Mouse (Mus musculus): Measurements from ENCODE around the gene Dysf. TPM values are rescaled to one million over a fixed set of nuclear protein-coding genes. Genes with fewer than 3 reads are reported as not detected.

Gene Dysf
- polyA plus RNA-seq, 1 experiment from 2014 or later: 15.3 TPM

DNA sequence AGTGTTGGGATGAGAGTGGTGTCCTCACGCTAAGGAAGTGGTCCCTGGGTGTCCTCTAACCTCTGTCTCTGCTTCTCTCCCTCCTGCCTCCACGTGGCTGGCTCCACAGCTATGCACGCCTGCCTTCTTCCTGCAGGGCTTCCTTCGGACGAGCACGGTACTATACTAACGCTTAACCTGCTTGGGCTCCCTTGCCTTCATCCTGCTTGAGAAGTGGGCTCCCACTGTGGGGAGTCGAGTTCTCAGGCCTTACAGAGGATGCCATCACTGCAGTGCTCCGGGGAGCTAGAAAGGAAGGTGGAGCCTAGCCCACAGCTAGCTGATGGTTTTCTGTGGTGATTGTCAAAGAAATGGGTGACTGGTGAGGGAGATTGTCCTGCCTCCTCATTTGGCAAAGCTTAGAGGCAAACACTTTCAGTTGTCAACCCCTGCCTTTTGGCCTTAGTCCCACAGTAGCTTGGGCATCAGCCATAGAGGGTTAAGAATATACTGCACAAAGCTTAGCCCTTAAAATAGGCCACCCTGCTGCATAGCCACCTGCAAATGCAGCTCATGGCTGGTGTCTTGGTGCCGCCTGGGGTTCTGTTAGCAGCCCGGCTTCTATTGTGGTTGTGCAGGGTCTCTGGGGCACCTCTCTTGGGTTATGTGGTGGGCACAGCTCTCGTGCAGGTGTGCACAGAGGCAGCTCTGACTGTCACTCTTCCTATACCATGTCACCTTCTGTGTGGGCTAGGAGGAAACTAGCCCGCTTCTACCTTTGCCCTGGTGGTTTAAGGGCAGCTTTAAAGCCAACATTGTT is 139.0 kb downstream of the Dysf start:
- no peaks in the 10 kb centered on the region for H3K9me3 ChIP-seq (replicated peaks)
- no peak overlapping the region for H3K9ac ChIP-seq
- H3K36me3 ChIP-seq: no peaks in the 10 kb centered on the region
- ATAC-seq (replicated peaks; ENCODE audit: low FRiP score): no peak
- H3K4me1 ChIP-seq: 0 out of 2 replicates have a peak, but pooled peaks cover 11% of the 10 kb centered on the region
- H3K27me3 ChIP-seq: 0 out of 2 replicates have a peak, but pooled peaks cover 13% of the 10 kb centered on the region
- no peak overlapping the region for H3K4me2 ChIP-seq
- no peak overlapping the region for H3K27ac ChIP-seq
- 83% methylated on average over 13 of the region's 13 CpGs for WGBS
- H3K4me3 ChIP-seq (replicated peaks): no peak overlapping the region

DNA sequence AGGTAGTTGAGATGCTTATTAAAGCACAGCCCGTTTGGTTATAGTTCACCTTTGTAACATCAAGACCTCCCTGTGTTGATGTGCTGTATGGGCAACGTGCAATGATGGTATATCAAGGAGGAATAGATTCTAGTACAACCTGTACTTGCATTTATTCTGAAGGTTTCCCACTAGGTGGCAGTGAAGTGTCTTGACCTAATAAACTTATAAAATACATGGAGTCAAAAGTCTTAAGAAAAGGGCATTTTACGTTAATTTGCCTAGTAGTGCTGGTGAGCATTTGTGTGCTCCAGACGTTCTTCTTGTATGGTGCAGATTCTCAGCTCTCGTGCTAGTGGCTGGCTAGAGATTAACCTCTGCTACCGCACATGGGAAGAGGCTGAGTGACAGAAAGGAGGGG is 140.1 kb downstream of the Dysf start:
- Histone ChIP-seq H3K9me3 (replicated peaks) (no peaks in the 10 kb centered on the region), H3K36me3 (no peaks in the 10 kb centered on the region), H3K27me3 (0 out of 2 replicates have a peak, but pooled peaks cover 13% of the 10 kb centered on the region), H3K27ac (no peak overlapping the region), H3K9ac (no peak overlapping the region), H3K4me1 (0 out of 2 replicates have a peak, but pooled peaks cover 7% of the 10 kb centered on the region), H3K4me2 (no peak overlapping the region), H3K4me3 (replicated peaks) (no peak overlapping the region)
- ATAC-seq (replicated peaks; ENCODE audit: low FRiP score): no peak
- 69% methylated on average over 6 of the region's 6 CpGs for WGBS

DNA sequence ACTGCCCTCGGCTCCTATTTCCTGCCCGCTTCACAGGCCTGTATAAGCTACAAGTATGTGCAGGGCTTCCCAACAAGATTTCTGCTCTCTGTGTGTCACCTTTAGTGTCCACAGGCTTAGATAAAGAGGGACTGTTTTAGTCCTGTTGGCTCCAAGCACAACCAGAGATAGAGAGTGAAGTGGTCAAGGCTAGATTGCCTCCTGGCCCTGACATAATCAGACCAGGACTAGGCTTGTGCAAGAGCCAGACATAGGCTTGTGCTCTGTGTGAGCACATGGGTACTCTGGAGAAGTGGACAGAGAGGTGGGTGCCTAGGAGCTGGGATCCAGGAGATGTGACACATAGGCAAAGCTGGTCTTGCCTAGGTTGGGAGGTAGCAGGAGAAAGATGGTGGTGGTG is 146.1 kb downstream of the Dysf start:
- Histone ChIP-seq H3K36me3 (no peaks in the 10 kb centered on the region), H3K27ac (no peak overlapping the region), H3K4me3 (replicated peaks) (no peak overlapping the region), H3K4me1 (0 out of 2 replicates have a peak, but pooled peaks cover 7% of the 10 kb centered on the region), H3K27me3 (no peaks in the 10 kb centered on the region), H3K9me3 (replicated peaks) (no peaks in the 10 kb centered on the region), H3K9ac (no peak overlapping the region), H3K4me2 (no peak overlapping the region)
- 84% methylated on average over 2 of the region's 2 CpGs for WGBS
- no peak for ATAC-seq (replicated peaks; ENCODE audit: low FRiP score)

DNA sequence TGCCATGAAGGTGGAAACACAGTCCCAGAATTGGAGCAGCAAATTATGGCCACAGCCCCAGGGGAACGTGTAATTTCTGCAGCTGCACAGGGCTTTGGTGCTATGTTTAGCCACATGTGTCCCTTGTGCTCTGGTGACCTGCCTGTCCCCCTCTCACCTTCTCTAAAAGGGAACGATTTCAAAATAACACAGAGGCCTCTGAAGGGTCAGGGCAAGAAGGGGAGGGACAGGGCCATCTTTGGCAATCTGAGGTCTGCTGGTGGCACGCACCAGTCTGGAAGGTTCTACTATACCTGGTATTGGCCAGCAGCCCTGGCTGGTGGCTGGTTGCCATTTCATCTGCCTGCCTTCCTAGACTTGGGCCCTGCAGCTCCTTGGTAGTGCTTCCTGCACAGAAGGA is 147.4 kb downstream of the Dysf start:
- 65% methylated on average over 3 of the region's 3 CpGs for WGBS
- H3K4me1 ChIP-seq: 0 out of 2 replicates have a peak, but pooled peaks cover 7% of the 10 kb centered on the region
- H3K4me2 ChIP-seq: no peak overlapping the region
- H3K36me3 ChIP-seq: no peaks in the 10 kb centered on the region
- no peaks in the 10 kb centered on the region for H3K27me3 ChIP-seq
- no peak overlapping the region for H3K4me3 ChIP-seq (replicated peaks)
- H3K9me3 ChIP-seq (replicated peaks): no peaks in the 10 kb centered on the region
- no peak for ATAC-seq (replicated peaks; ENCODE audit: low FRiP score)
- H3K9ac ChIP-seq: no peak overlapping the region
- no peak overlapping the region for H3K27ac ChIP-seq

DNA sequence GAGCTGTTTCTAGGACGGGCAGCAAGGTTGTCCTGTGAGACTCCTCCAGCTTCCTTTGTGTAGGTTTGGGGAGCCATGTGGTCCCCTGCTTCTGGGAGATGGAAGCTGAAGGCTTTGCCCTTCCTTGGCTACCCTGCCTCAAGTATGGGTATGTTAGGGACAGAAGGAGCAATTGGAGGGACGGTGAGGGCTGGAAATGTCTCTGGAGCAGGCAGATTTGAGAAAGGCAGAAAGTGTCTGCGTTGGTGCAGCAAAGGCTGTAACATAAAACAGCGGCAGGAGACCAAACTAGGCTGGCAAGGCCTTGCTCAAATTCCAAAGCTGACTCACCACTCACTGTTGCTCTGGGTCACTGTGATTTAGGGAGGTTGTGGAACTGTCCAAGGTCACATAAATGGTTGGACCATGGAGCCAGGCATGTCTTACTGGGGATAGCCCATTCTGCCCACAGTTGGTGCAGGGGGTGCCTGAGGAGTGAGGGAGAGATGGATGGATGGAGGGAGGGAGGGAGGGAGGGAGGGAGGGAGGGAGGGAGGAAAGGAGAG is 148.2 kb downstream of the Dysf start:
- H3K27me3 ChIP-seq: no peaks in the 10 kb centered on the region
- no peak overlapping the region for H3K27ac ChIP-seq
- WGBS: 72% methylated on average over 4 of the region's 4 CpGs
- no peak for ATAC-seq (replicated peaks; ENCODE audit: low FRiP score)
- H3K4me1 ChIP-seq: 0 out of 2 replicates have a peak, but pooled peaks cover 3% of the 10 kb centered on the region
- H3K36me3 ChIP-seq: no peaks in the 10 kb centered on the region
- no peaks in the 10 kb centered on the region for H3K9me3 ChIP-seq (replicated peaks)
- no peak overlapping the region for H3K9ac ChIP-seq
- no peak overlapping the region for H3K4me2 ChIP-seq
- no peak overlapping the region for H3K4me3 ChIP-seq (replicated peaks)

DNA sequence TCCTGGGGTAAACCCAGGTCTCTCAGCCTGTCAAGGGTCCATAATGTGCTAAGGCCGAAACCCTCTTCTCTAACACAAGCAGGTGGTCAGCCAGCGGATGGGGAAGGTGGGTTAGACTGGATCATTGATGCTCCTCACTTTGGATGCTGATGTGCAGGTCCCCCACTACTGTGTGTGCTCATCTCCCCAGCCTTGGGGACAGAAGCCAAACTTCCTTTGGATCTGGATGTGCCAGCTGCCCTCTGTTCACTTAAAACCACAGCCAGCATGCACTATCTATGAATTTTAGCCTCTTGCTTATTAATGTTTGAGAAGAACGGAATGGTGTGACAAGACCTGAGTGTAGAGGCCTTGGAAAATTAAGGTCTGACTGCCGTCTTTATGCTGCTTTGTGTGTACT is 150.7 kb downstream of the Dysf start:
- Histone ChIP-seq H3K4me2 (no peak overlapping the region), H3K27ac (no peak overlapping the region), H3K27me3 (no peaks in the 10 kb centered on the region), H3K9me3 (replicated peaks) (no peaks in the 10 kb centered on the region), H3K9ac (no peak overlapping the region), H3K4me1 (no peaks in the 10 kb centered on the region), H3K36me3 (no peaks in the 10 kb centered on the region), H3K4me3 (replicated peaks) (no peak overlapping the region)
- 92% methylated on average over 4 of the region's 4 CpGs for WGBS
- no peak for ATAC-seq (replicated peaks; ENCODE audit: low FRiP score)

DNA sequence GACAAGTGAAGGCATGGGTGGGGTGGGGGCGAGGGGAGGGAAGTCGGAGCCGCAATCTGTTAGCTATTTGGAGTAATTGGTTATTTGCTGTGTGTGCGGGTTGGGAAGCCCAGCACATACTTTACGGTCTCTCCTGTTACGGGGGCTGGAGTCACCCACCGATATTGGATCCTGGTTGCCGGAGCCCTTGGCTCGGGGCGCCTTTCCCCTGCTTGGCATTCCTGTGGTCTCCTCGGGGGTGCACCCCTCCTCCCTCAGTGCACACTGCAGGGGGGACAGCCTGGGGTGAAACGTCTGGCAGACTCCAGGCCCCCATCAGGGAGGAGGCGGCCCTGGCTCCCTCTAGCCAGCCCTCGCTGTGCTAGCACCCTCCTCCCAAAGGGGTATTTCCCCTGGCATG is 159.2 kb downstream of the Dysf start:
- no peak for ATAC-seq (replicated peaks; ENCODE audit: low FRiP score)
- H3K4me2 ChIP-seq: no peak overlapping the region
- H3K4me1 ChIP-seq: no peaks in the 10 kb centered on the region
- no peaks in the 10 kb centered on the region for H3K36me3 ChIP-seq
- H3K4me3 ChIP-seq (replicated peaks): no peak overlapping the region
- no peak overlapping the region for H3K27ac ChIP-seq
- 70% methylated on average over 14 of the region's 14 CpGs for WGBS
- no peak overlapping the region for H3K9ac ChIP-seq
- no peaks in the 10 kb centered on the region for H3K9me3 ChIP-seq (replicated peaks)
- H3K27me3 ChIP-seq: no peaks in the 10 kb centered on the region

DNA sequence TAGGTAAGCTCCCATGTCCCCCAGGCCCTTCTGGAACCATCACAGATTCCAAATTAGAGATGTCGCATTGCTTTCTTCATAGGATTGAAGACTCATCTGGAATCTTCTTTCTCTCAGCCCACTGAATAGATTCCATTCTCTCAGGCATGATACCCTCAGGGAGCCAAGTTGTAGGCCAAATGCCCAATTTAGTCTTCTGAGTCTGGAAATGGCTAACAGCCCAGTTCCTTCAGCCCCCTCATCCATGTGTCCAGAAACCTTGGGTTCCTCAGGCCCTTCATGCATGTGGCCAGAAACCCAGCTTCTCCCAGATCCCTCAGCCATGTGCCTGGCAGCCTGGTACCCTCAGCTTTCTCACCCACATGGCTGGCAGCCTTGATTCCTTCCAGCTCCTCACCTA is 160.2 kb downstream of the Dysf start:
- Histone ChIP-seq H3K9ac (no peak overlapping the region), H3K27me3 (no peaks in the 10 kb centered on the region), H3K4me2 (no peak overlapping the region), H3K4me1 (no peaks in the 10 kb centered on the region), H3K27ac (no peak overlapping the region), H3K36me3 (no peaks in the 10 kb centered on the region), H3K4me3 (replicated peaks) (no peak overlapping the region), H3K9me3 (replicated peaks) (no peaks in the 10 kb centered on the region)
- no peak for ATAC-seq (replicated peaks; ENCODE audit: low FRiP score)
- WGBS: 93% methylated on average over 1 of the region's 1 CpGs

DNA sequence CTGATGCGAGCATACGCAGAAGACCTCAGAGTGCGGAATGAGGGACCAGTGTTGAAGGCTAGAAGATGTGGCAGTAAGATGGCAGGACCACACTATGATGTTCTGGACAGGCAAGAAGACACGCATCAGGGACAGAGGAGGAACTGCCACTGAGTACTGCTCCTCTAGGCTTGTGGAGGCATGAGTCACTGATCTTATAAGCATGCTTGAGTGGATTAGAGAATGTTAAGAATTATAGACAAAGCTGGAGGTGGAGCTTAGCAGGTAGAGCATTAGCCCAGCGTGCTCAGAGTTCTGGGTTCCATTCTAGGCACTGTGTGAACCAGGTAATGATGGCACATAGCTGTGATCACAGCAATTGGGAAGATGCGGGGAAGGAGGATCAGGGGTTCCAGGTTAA is 165.2 kb downstream of the Dysf start:
- H3K27ac ChIP-seq: no peak overlapping the region
- no peak overlapping the region for H3K9ac ChIP-seq
- no peak for ATAC-seq (replicated peaks; ENCODE audit: low FRiP score)
- 90% methylated on average over 6 of the region's 6 CpGs for WGBS
- no peaks in the 10 kb centered on the region for H3K27me3 ChIP-seq
- H3K4me2 ChIP-seq: no peak overlapping the region
- no peaks in the 10 kb centered on the region for H3K4me1 ChIP-seq
- no peak overlapping the region for H3K4me3 ChIP-seq (replicated peaks)
- no peaks in the 10 kb centered on the region for H3K36me3 ChIP-seq
- H3K9me3 ChIP-seq (replicated peaks): no peaks in the 10 kb centered on the region

DNA sequence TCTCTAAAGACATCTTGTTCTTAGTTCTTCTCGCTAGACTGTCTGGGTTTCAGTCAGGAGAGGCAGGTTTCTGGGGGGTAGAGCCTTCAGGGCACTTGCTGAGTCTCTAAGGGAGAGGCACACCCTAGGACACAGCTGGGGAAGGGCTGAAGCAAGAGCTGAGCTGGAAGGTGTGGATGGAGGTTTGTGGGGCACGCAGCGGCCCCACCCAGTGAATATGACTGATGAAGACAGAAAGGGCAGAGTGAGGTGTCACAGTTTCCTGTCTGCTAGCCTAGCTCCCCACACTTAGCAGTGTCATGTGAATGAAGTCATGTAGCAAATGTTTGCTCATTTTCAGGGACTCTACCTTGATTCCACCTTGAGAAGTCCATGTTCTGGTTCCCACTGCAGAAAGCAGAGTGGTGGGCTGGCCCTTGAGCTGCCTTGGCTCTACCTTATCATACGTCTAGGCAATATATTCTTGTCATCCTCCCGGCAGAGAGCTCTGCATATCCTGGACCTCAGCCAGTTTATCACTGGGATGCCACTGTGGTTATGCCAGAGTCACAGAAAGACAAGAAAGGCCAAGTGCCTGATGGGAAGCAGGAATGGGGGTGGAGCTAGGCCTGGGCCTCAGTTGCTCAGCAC is 170.5 kb downstream of the Dysf start:
- Histone ChIP-seq H3K9me3 (replicated peaks) (no peaks in the 10 kb centered on the region), H3K27me3 (no peaks in the 10 kb centered on the region), H3K9ac (no peak overlapping the region), H3K36me3 (no peaks in the 10 kb centered on the region), H3K4me3 (replicated peaks) (no peak overlapping the region), H3K4me1 (no peaks in the 10 kb centered on the region), H3K4me2 (no peak overlapping the region), H3K27ac (no peak overlapping the region)
- 66% methylated on average over 5 of the region's 5 CpGs for WGBS
- ATAC-seq (replicated peaks; ENCODE audit: low FRiP score): no peak

DNA sequence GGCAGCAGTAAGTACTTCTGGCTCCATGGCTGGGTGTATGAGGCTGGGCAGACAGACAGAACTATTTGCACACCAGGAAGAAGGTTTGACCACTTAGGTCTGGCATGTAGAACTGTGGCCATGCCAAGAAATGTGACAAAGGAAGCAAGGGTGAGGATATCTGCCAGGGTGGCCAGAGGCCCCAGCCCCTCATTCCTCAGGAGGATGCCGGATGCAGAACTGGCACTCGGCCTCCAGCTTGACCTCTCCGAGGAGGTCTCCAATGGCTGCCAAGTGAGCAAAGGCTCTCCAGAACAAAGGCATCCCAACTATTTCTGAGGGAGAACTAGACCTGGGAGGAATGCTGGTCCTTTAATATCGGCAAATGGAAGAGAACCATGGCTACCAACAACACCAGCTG is 173.1 kb downstream of the Dysf start:
- H3K27ac ChIP-seq: no peak overlapping the region
- 61% methylated on average over 4 of the region's 4 CpGs for WGBS
- H3K9me3 ChIP-seq (replicated peaks): no peaks in the 10 kb centered on the region
- no peak for ATAC-seq (replicated peaks; ENCODE audit: low FRiP score)
- no peaks in the 10 kb centered on the region for H3K36me3 ChIP-seq
- no peaks in the 10 kb centered on the region for H3K27me3 ChIP-seq
- no peak overlapping the region for H3K9ac ChIP-seq
- no peak overlapping the region for H3K4me2 ChIP-seq
- H3K4me3 ChIP-seq (replicated peaks): no peak overlapping the region
- H3K4me1 ChIP-seq: no peaks in the 10 kb centered on the region

DNA sequence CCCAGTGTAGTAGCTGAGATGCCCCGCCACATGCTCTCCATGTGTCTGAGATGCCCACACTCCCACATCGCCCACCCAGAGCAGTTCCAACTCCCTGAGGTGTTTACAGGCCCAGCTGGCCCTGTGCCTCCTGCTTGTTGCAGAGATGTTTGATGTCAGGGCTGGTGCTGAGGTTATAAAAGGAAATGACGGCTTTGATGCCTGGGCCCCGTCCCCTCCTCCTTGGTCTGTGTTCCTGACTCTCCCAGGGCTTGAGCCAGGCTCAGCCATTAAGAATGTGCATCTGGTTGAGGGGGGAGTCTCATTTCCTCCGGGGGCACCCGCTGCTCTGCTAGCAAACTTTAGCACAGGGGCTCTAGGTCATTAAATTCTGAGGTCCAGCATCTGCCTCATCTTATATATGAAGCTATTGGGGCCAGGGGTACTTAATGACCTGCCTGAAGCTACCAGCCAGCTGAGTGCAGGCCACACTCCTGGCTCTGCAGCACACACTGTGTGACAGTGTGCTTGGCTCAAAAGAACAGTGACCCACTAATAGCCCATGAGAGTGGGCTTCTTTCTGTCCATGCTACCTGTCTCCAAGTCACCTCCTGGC is 183.4 kb downstream of the Dysf start:
- Histone ChIP-seq H3K36me3 (no peaks in the 10 kb centered on the region), H3K9me3 (replicated peaks) (no peaks in the 10 kb centered on the region), H3K4me3 (replicated peaks) (no peak overlapping the region), H3K9ac (no peak overlapping the region), H3K4me2 (no peak overlapping the region), H3K4me1 (0 out of 2 replicates have a peak, but pooled peaks cover 2% of the 10 kb centered on the region), H3K27ac (no peak overlapping the region), H3K27me3 (no peaks in the 10 kb centered on the region)
- 28% methylated on average over 6 of the region's 6 CpGs for WGBS
- ATAC-seq (replicated peaks; ENCODE audit: low FRiP score): no peak

Data from kidney, embryonic 15.5 days (tissue).